Mouse (Mus musculus): ENCODE data around the gene Lrr1. TPM values are rescaled to one million over a fixed set of nuclear protein-coding genes. Genes with fewer than 3 reads are reported as not detected.
A peak's percentile ranks its signal among the peaks of the same experiment; 100 is the strongest.
"Not testable (repeated sequence)": the region's sequence is repeated elsewhere in the genome, so short reads cannot be mapped to it uniquely, and the experiment has no call there.

The Lrr1 gene
- total and polyA plus RNA-seq, 3 experiments, result 9.2 to 35.0 (median 23.8) TPM

DNA sequence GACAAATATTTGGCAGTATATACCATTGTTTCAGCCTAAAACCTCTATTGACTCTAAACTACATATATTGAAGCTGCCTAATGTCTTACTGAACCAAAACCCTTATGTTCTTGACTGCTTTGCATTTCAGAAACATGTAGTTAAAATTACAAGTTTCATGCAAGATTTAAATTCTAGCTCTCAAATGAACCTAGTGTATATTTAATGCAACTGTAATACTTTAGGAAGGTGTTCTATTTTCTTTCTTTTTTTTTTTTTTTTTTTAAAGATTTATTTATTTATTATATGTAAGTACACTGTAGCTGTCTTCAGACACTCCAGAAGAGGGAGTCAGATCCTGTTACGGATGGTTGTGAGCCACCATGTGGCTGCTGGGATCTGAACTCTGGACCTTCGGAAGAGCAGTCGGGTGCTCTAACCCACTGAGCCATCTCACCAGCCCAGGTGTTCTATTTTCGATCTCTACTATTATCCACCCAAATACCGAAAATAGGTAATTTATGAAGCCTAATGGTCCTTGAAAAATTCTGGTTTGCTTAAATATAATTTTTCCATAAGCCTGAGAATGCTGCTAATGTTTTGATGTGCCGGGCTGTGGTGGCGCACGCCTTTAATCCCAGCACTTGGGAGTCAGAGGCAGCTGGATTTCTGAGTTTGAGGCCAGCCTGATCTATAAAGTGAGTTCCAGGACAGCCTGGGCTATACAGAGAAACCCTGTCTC lies 1.6 kb upstream of the Lrr1 start:
- H3K4me1 ChIP-seq (ENCODE audit: control insufficient read depth in 1 of 2, insufficient read depth in 2 of 2), result peaks cover 3 to 20% of the 10 kb centered on the region in 2 experiments
- DNase-seq (ENCODE audit: extremely low read depth); in situ Hi-C loops (cut with MboI; ENCODE audit: low pct_ligation_motif_present, low pct_unique_long_range_greater_than_20kb, low sequenced_read_pairs); H3K9me3 ChIP-seq (replicated peaks; ENCODE audit: low read length); H3K36me3 ChIP-seq (replicated peaks in 1 of 2; ENCODE audit: control insufficient read depth in 1 of 2, insufficient read depth in 1 of 2, low read length in 1 of 2); H3K27ac ChIP-seq (ENCODE audit: insufficient read depth, low read depth); H3K9ac ChIP-seq (ENCODE audit: insufficient read depth, low read depth); H3K4me3 ChIP-seq (replicated peaks in 1 of 3; ENCODE audit: low read depth in 2 of 3, low read length in 2 of 3, poor library complexity in 1 of 3); dilution Hi-C loops (cut with MboI; ENCODE audit: extremely low pct_ligation_motif_present, extremely low pct_unique_long_range_greater_than_20kb, low sequenced_read_pairs); H3K27me3 ChIP-seq (replicated peaks): not testable (repeated sequence)
- TF ChIP-seq TBP (conservative IDR thresholded peaks at IDR 0.05; ENCODE audit: low read depth, low read length), result 0 out of 2 replicates have a peak, but pooled peaks have one; percentile 61
- peaks cover 18% of the 10 kb centered on the region for H3K79me2 ChIP-seq (replicated peaks; ENCODE audit: control insufficient read depth, extremely low read depth, insufficient read depth, poor library complexity, severe bottlenecking)
- peak overlapping the region; percentile 79 for H3K4me2 ChIP-seq (ENCODE audit: insufficient read depth, low read depth, poor library complexity, severe bottlenecking)

- peak overlapping the region; percentile 90 for H3K9ac ChIP-seq (ENCODE audit: insufficient read depth, low read depth)
- no peak for DNase-seq (ENCODE audit: extremely low read depth)
- peaks cover 2% of the 10 kb centered on the region for H3K27me3 ChIP-seq (replicated peaks)
- in situ Hi-C loops (cut with MboI; ENCODE audit: low pct_ligation_motif_present, low pct_unique_long_range_greater_than_20kb, low sequenced_read_pairs) (no loop called here), dilution Hi-C loops (cut with MboI; ENCODE audit: extremely low pct_ligation_motif_present, extremely low pct_unique_long_range_greater_than_20kb, low sequenced_read_pairs) (no loop called here)
- peaks cover 18% of the 10 kb centered on the region for H3K79me2 ChIP-seq (replicated peaks; ENCODE audit: control insufficient read depth, extremely low read depth, insufficient read depth, poor library complexity, severe bottlenecking)
- H3K4me3 ChIP-seq (replicated peaks in 1 of 3; ENCODE audit: low read depth in 2 of 3, low read length in 2 of 3, poor library complexity in 1 of 3), result peak overlapping the region; percentile 73 to 94 (median 88)
- no peak overlapping the region for H3K27ac ChIP-seq (ENCODE audit: insufficient read depth, low read depth)
- H3K4me2 ChIP-seq (ENCODE audit: insufficient read depth, low read depth, poor library complexity, severe bottlenecking), result peak overlapping the region; percentile 79
- no peaks in the 10 kb centered on the region for H3K9me3 ChIP-seq (replicated peaks; ENCODE audit: low read length)
- peaks cover 3 to 20% of the 10 kb centered on the region in 2 experiments for H3K4me1 ChIP-seq (ENCODE audit: control insufficient read depth in 1 of 2, insufficient read depth in 2 of 2)
- H3K36me3 ChIP-seq (replicated peaks in 1 of 2; ENCODE audit: control insufficient read depth in 1 of 2, insufficient read depth in 1 of 2, low read length in 1 of 2), result peaks cover 3 to 11% of the 10 kb centered on the region in 2 experiments
- peak; percentile 25; the same call in 1 of the 2 replicates for TF ChIP-seq IRF4 (IDR thresholded peaks at IDR 0.05; ENCODE audit: low read depth, low read length)
- no peak for TF ChIP-seq MYC (IDR thresholded peaks at IDR 0.05; ENCODE audit: low read depth, low read length)
- 0 out of 2 replicates have a peak, but pooled peaks have one; percentile 24 for TF ChIP-seq MEF2A (IDR thresholded peaks at IDR 0.05; ENCODE audit: borderline replicate concordance, low read depth, low read length)
- 0 out of 2 replicates have a peak, but pooled peaks have one; percentile 27 for TF ChIP-seq MAZ (IDR thresholded peaks at IDR 0.05; ENCODE audit: low read depth, low read length)
- TF ChIP-seq NELFE (IDR thresholded peaks at IDR 0.05; ENCODE audit: low read depth, low read length), result 0 out of 2 replicates have a peak, but pooled peaks have one; percentile 17
- no peak; the same call in 1 of the 2 replicates for TF ChIP-seq MXI1 (IDR thresholded peaks at IDR 0.05; ENCODE audit: low read depth, low read length)
- peak; percentile 66; the same call in 1 of the 2 replicates for TF ChIP-seq ZNF384 (IDR thresholded peaks at IDR 0.05; ENCODE audit: low read depth, low read length)
- no peak for TF ChIP-seq UBTF (IDR thresholded peaks at IDR 0.05; ENCODE audit: low read depth, low read length)
- no peak for TF ChIP-seq RCOR1 (conservative IDR thresholded peaks at IDR 0.05; ENCODE audit: low read depth, low read length)
- TF ChIP-seq SIN3A (IDR thresholded peaks at IDR 0.05; ENCODE audit: low read length), result no peak
These were observed 756 bp upstream of the Lrr1 start for GRCm38 (mm10) chr12:69167656-69168460.

Data from CH12.LX (cell line).